Mouse (Mus musculus): Measurements from ENCODE around the gene Zfp94. TPM values are rescaled to one million over a fixed set of nuclear protein-coding genes. Genes with fewer than 3 reads are reported as not detected.

Zfp94 gene
- total RNA-seq (2021) = 1 to 10 TPM; 1.9 to 2.7 TPM
- 3.4 and 3.8 TPM in 2 replicates for polyA plus RNA-seq (2012; rRNA removed)
- long read RNA-seq = 0 reads

- H3K4me1 ChIP-seq (ENCODE audit: control insufficient read depth, insufficient read depth, low read length) = peaks cover 5% of the 10 kb centered on the region
- H3K27me3 ChIP-seq (ENCODE audit: control insufficient read depth, insufficient read depth, low read length) = no peaks in the 10 kb centered on the region
- peak; percentile 94 to 97 for DNase-seq
- intact Hi-C loops (cut with DNase I) = loop anchor here (1.0 to 5.0 kb wide), 7 partner anchors 48 to 571 kb away; partner anchors contain the start of genes Pinlyp, Xrcc1, Zfp108 and Zfp235
- H3K79me2 ChIP-seq (replicated peaks; ENCODE audit: control insufficient read depth, insufficient read depth, low read length) = no peaks in the 10 kb centered on the region
- peak within 1 kb of the TSS; percentile 74 for H3K4me3 ChIP-seq
- under 1% methylated on average over 33 of the region's 33 CpGs for WGBS
- peak within 1 kb of the TSS; percentile 73 for H3K9ac ChIP-seq (ENCODE audit: low read depth, low read length)
- peak within 1 kb of the TSS; percentile 73 for H3K27ac ChIP-seq
- TF ChIP-seq EP300 (IDR thresholded peaks at IDR 0.05; ENCODE audit: insufficient read depth, low read depth, low read length) (no peak; the same call in 1 of the 2 replicates), POLR2A (IDR thresholded peaks at IDR 0.05; ENCODE audit: insufficient read depth, low read depth, low read length) (peak; percentile 93)
- no peaks in the 10 kb centered on the region for H3K36me3 ChIP-seq (ENCODE audit: control insufficient read depth, insufficient read depth, low read length)
These were observed at the start of gene Zfp94 for GRCm38 (mm10) chr7:24316567-24317092. Zfp94 (minus strand) TSS chr7:24316666.

DNA sequence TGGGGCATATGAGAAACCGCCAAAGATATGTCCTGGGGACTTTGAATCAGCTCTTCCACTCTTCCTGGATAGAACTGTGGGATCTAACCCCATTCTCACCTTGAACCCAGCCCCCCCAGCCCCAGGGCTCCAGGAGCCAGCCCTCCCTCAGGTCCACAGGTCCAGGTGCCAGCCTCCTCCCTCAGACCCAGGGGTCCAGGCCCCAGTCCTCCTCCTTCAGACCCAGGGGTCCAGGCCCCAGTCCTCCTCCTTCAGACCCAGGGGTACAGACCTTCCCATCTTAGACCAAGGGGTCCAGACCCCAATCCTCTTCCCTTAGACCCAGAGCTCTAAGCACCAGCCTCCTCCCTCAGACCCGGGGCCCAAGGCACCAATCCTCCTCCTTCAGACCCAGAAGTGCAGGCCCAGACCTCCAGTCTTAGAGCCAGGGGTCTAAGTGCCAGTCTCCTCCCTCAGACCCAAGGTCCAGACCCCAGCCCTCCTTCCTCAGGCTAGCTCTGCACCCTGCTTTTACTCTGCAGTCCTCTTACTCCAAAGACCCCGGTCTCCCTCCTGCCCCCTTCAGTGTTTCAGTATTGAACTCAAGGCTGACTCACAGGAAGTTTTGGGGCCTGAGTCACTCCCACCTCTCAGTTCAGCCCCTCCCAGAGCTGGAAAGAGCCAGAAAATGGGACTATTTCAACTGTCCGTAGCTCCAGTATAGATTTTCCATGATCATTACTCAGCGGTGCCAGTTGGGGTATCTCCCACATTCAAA lies 49.0 kb upstream of the Zfp94 start:
- no peak overlapping the region for H3K27ac ChIP-seq
- H3K4me1 ChIP-seq (ENCODE audit: control insufficient read depth, insufficient read depth, low read length) = peaks cover 2% of the 10 kb centered on the region
- WGBS = 46% methylated on average over 5 of the region's 5 CpGs
- no peaks in the 10 kb centered on the region for H3K79me2 ChIP-seq (replicated peaks; ENCODE audit: control insufficient read depth, insufficient read depth, low read length)
- TF ChIP-seq CTCF (IDR thresholded peaks at IDR 0.05) (no peak), POLR2A (IDR thresholded peaks at IDR 0.05; ENCODE audit: insufficient read depth, low read depth, low read length) (no peak), EP300 (IDR thresholded peaks at IDR 0.05; ENCODE audit: insufficient read depth, low read depth, low read length) (no peak)
- H3K36me3 ChIP-seq (ENCODE audit: control insufficient read depth, insufficient read depth, low read length) = no peaks in the 10 kb centered on the region
- intact Hi-C loops (cut with DNase I) = no loop called here
- no peak overlapping the region for H3K9ac ChIP-seq (ENCODE audit: low read depth, low read length)
- DNase-seq = no peak
- H3K27me3 ChIP-seq (ENCODE audit: control insufficient read depth, insufficient read depth, low read length) = no peaks in the 10 kb centered on the region
- no peak overlapping the region for H3K4me3 ChIP-seq

- intact Hi-C loops (cut with DNase I) = loop anchor here (1.0 kb wide), 2 partner anchors 20 to 42 kb away; no protein-coding TSS in a partner anchor
- Histone ChIP-seq H3K27ac (no peak overlapping the region), H3K36me3 (ENCODE audit: control insufficient read depth, insufficient read depth, low read length) (no peaks in the 10 kb centered on the region), H3K9ac (ENCODE audit: low read depth, low read length) (peak overlapping the region; percentile 46; the same call in 1 of the 2 replicates), H3K4me3 (no peak overlapping the region), H3K27me3 (ENCODE audit: control insufficient read depth, insufficient read depth, low read length) (no peaks in the 10 kb centered on the region), H3K4me1 (ENCODE audit: control insufficient read depth, insufficient read depth, low read length) (peaks cover 2% of the 10 kb centered on the region), H3K79me2 (replicated peaks; ENCODE audit: control insufficient read depth, insufficient read depth, low read length) (no peaks in the 10 kb centered on the region)
- DNase-seq = peak; percentile 79 to 88
- TF ChIP-seq POLR2A (IDR thresholded peaks at IDR 0.05; ENCODE audit: insufficient read depth, low read depth, low read length) (no peak), EP300 (IDR thresholded peaks at IDR 0.05; ENCODE audit: insufficient read depth, low read depth, low read length) (0 out of 2 replicates have a peak, but pooled peaks have one; percentile 25), CTCF (IDR thresholded peaks at IDR 0.05) (peak; percentile 97)
- 12% methylated on average over 10 of the region's 10 CpGs for WGBS
These were observed 48.4 kb upstream of the Zfp94 start for GRCm38 (mm10) chr7:24364827-24365226.

GRCm38 (mm10) chr7:24363228-24363627 lies 46.8 kb upstream of the Zfp94 start:
- no peak for DNase-seq
- intact Hi-C loops (cut with DNase I) = no loop called here
- Histone ChIP-seq H3K4me1 (ENCODE audit: control insufficient read depth, insufficient read depth, low read length) (peaks cover 2% of the 10 kb centered on the region), H3K27ac (no peak overlapping the region), H3K27me3 (ENCODE audit: control insufficient read depth, insufficient read depth, low read length) (no peaks in the 10 kb centered on the region), H3K9ac (ENCODE audit: low read depth, low read length) (no peak overlapping the region), H3K36me3 (ENCODE audit: control insufficient read depth, insufficient read depth, low read length) (no peaks in the 10 kb centered on the region), H3K4me3 (no peak overlapping the region), H3K79me2 (replicated peaks; ENCODE audit: control insufficient read depth, insufficient read depth, low read length) (no peaks in the 10 kb centered on the region)
- WGBS = 25% methylated on average over 6 of the region's 7 CpGs
- TF ChIP-seq POLR2A (IDR thresholded peaks at IDR 0.05; ENCODE audit: insufficient read depth, low read depth, low read length) = no peak
- TF ChIP-seq CTCF (IDR thresholded peaks at IDR 0.05) = peak; percentile 19; the same call in 1 of the 2 replicates
- TF ChIP-seq EP300 (IDR thresholded peaks at IDR 0.05; ENCODE audit: insufficient read depth, low read depth, low read length) = no peak

DNA sequence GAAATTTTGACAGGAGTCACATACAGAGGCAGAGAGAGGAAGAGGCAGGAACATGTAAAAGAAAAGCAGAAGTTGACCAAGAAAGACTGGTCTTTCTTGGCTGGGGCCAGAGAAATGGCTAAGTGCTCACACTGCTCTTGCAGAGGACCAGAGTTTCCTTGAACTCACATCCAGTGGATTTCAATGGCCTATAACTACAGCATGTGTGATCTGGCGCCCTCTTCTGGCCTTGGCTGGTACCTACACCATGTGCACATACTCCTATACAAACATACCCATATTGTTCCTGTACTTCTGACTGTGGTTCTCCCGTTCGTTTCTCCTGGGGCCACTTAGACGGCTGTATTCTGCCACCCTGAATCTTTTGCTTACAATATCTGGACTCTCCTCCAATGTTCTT lies 44.5 kb upstream of the Zfp94 start:
- DNase-seq = no peak
- TF ChIP-seq POLR2A (IDR thresholded peaks at IDR 0.05; ENCODE audit: insufficient read depth, low read depth, low read length) (no peak), CTCF (IDR thresholded peaks at IDR 0.05) (peak; percentile 26)
- intact Hi-C loops (cut with DNase I) = no loop called here
- no peaks in the 10 kb centered on the region for H3K36me3 ChIP-seq (ENCODE audit: control insufficient read depth, insufficient read depth, low read length)
- no peaks in the 10 kb centered on the region for H3K79me2 ChIP-seq (replicated peaks; ENCODE audit: control insufficient read depth, insufficient read depth, low read length)
- H3K27ac ChIP-seq = no peak overlapping the region
- H3K4me1 ChIP-seq (ENCODE audit: control insufficient read depth, insufficient read depth, low read length) = peaks cover 2% of the 10 kb centered on the region
- H3K27me3 ChIP-seq (ENCODE audit: control insufficient read depth, insufficient read depth, low read length) = no peaks in the 10 kb centered on the region
- H3K9ac ChIP-seq (ENCODE audit: low read depth, low read length) = no peak overlapping the region
- no peak overlapping the region for H3K4me3 ChIP-seq
- 64% methylated on average over 4 of the region's 4 CpGs for WGBS

- intact Hi-C loops (cut with DNase I) = no loop called here
- DNase-seq = peak in 1 of 2 experiments; percentile 31
These were observed 42.8 kb upstream of the Zfp94 start for GRCm38 (mm10) chr7:24359269-24359668.

More at GRCm38 (mm10) chr7:24359269-24359668, 42.8 kb upstream of the Zfp94 start:
- Histone ChIP-seq H3K36me3 (ENCODE audit: control insufficient read depth, insufficient read depth, low read length) (no peaks in the 10 kb centered on the region), H3K4me3 (no peak overlapping the region), H3K4me1 (ENCODE audit: control insufficient read depth, insufficient read depth, low read length) (no peaks in the 10 kb centered on the region), H3K79me2 (replicated peaks; ENCODE audit: control insufficient read depth, insufficient read depth, low read length) (no peaks in the 10 kb centered on the region), H3K27me3 (ENCODE audit: control insufficient read depth, insufficient read depth, low read length) (no peaks in the 10 kb centered on the region), H3K27ac (no peak overlapping the region), H3K9ac (ENCODE audit: low read depth, low read length) (no peak overlapping the region)
- 25% methylated on average over 9 of the region's 9 CpGs for WGBS
- TF ChIP-seq CTCF (IDR thresholded peaks at IDR 0.05) = no peak
- no peak for TF ChIP-seq POLR2A (IDR thresholded peaks at IDR 0.05; ENCODE audit: insufficient read depth, low read depth, low read length)
- TF ChIP-seq EP300 (IDR thresholded peaks at IDR 0.05; ENCODE audit: insufficient read depth, low read depth, low read length) = no peak

All from heart, adult 2 months (tissue).